Mouse (Mus musculus) E14TG2a.4 (cell line): ENCODE measurements at regions not wholly inside any gene's neighbourhood (a gene's known extent, or its start where the extent isn't known, plus 50 kb on each side); places are given as distances from the start of the nearest gene placed in this dataset.

Experiments
- H3K27me3 ChIP-seq: 2 replicates; pipeline ENCODE4 v1.6.1; 2014; ENCODE audit warnings: low read length, control low read depth; ENCODE audit not compliant: insufficient read depth
- H3K36me3 ChIP-seq: 2 replicates; pipeline ENCODE4 v1.6.1; 2014; ENCODE audit warnings: low read length, control low read depth; ENCODE audit not compliant: insufficient read depth
- H3K4me1 ChIP-seq: replicated peaks from 2 replicates; pipeline ENCODE4 v1.6.1; 2014; ENCODE audit warnings: low read depth, low read length, control low read depth
- H3K4me3 ChIP-seq: replicated peaks from 2 replicates; pipeline ENCODE4 v1.5.1; 2014; ENCODE audit warnings: mild to moderate bottlenecking, low read length
- H3K9me3 ChIP-seq: 2 replicates; pipeline ENCODE4 v1.6.1; 2014; ENCODE audit warnings: low read length, control low read depth
- CTCF ChIP-seq: conservative IDR thresholded peaks from 2 replicates; pipeline ENCODE4 v1.5.1; 2014; ENCODE audit warnings: low read length
- NANOG ChIP-seq: IDR thresholded peaks from 2 replicates; pipeline ENCODE4 v1.6.1; 2014; ENCODE audit warnings: borderline replicate concordance, low read length, mixed read lengths
- POU5F1 ChIP-seq: IDR thresholded peaks from 2 replicates; pipeline ENCODE4 v1.6.1; 2014; ENCODE audit warnings: low read length, borderline replicate concordance

DNA sequence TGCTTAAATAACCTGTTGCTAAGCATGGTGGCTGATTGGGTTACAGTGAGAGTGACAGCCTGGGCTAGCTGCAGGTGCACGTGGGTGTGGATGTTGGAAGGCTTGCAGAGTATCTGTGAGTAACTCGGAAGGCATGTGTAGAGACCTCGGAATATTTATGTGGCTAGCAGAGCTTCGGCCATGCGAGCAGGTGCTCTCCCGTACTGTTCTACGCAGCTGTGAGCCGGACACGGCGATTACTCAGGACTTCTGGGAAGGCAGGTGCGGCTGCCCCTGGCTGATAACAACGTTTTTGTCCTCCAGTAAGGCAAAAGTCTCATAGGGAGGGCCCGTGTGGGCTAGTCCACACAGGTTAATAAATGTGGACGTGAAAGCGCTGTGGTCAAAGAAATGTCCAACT is 119.6 kb downstream of the Fgf9 start:
- Histone ChIP-seq H3K27me3 (peaks cover 3% of the 10 kb centered on the region; the same call in 1 of the 2 replicates), H3K9me3 (no peaks in the 10 kb centered on the region), H3K4me1 (no peaks in the 10 kb centered on the region), H3K36me3 (no peaks in the 10 kb centered on the region), H3K4me3 (no peak overlapping the region)
- TF ChIP-seq POU5F1 (no peak), CTCF (no peak), NANOG (no peak)

DNA sequence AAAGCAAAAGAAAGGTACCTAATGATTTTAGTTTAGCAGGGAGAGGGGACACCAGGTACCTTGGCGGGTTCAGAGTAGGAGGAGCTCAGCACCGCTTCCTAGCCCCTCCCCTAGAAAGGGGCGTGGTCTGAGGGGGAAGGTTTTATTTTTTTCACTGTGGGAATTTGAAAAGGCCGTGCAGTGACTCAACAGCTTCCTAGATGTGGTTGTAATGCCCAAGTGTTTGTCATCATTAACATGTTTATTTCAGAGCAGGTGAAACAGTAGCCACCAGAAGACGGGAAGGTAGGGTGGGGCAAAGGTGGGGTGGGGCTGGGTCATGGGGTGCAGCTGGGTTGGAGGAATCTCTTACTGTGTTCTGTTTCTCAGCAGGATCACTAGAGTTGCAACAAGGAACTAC is 112.5 kb downstream of the Fgf9 start:
- Histone ChIP-seq H3K27me3 (no peaks in the 10 kb centered on the region), H3K4me3 (no peak overlapping the region), H3K9me3 (no peaks in the 10 kb centered on the region; the same call in 1 of the 2 replicates), H3K4me1 (no peaks in the 10 kb centered on the region; the same call in 1 of the 2 replicates), H3K36me3 (no peaks in the 10 kb centered on the region)
- TF ChIP-seq POU5F1, result no peak
- TF ChIP-seq CTCF, result no peak
- no peak for TF ChIP-seq NANOG

DNA sequence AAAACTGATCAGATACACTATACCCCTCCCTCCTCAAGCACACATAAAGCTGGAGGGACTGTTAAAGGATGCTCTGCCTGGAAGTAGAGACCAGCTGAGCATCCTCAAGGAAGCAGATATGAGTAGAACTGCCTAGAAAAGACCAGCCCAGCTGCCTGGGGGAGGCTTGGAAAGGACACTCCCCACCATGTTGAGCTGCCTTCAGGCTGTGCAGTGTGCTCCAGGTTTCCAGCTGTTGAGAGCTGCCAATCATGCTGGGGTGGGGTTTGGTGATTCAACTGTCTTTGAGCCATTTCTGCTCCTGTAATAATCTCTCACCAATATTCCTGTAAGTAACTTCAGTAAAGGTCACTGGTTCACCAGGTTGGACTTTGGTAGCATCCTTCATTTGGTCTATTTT is 110.4 kb downstream of the Fgf9 start:
- no peak for TF ChIP-seq POU5F1
- no peaks in the 10 kb centered on the region for H3K36me3 ChIP-seq
- H3K4me1 ChIP-seq, result no peaks in the 10 kb centered on the region; the same call in 1 of the 2 replicates
- no peak overlapping the region for H3K4me3 ChIP-seq
- peaks cover 18% of the 10 kb centered on the region for H3K9me3 ChIP-seq
- no peaks in the 10 kb centered on the region for H3K27me3 ChIP-seq

DNA sequence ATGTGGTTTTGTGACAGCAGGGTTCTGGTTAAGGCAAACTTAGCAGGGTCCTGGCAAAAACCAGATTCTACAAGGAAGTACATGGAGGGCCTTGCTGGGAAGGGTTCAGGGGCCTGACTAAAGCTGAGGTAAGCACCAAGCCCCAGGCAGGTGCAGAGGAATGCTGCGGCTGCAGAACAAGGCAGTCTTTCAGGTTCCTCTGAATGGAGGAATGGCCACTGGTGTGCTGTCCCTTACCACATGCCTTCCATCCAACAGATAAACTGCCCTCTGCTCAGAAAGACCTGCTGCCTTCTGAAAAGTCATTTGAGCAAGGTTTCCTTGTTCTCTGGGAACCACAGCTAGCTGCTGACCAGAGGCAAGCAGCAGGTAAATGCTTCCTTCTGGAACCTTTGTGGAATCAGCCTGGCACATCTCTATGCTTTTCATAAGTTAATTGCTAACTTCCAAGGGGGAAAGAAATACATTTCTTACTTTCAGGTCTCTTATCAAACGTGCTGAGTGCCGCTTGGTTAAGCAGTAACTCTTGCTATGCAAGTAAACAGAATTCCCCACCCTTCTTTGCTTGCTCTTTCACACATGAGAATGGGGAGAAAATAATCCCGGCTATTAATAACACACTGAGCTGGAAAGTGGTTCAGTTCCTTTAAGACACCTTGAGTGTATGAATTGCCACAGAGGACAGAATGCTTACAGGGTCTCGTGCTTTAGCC is 105.5 kb downstream of the Fgf9 start:
- Histone ChIP-seq H3K36me3 (no peaks in the 10 kb centered on the region), H3K4me3 (no peak overlapping the region), H3K27me3 (peaks cover 7% of the 10 kb centered on the region; the same call in 1 of the 2 replicates), H3K9me3 (peaks cover 18% of the 10 kb centered on the region), H3K4me1 (no peaks in the 10 kb centered on the region)
- TF ChIP-seq CTCF, result no peak
- no peak for TF ChIP-seq NANOG
- no peak for TF ChIP-seq POU5F1

DNA sequence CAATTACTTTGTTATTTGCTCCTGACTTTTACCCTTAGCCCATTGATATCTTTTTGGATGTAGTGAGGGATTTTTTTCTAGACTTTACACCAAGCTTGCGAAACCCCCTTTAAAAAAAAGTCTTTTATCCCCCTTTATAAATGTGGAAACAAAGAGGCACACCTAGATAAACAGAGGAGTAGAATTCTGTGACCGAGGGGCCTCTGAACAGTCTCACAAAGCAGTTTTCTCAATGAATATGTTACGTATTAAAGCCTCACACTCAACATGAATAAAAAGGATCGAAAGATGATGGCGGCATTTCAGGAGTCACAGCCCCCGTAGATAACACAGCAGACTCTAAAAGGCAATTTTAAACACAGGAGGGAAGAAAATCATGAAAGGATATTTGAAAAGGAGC is 104.2 kb downstream of the Fgf9 start:
- TF ChIP-seq POU5F1, result no peak
- TF ChIP-seq NANOG, result no peak
- no peak for TF ChIP-seq CTCF
- no peak overlapping the region for H3K4me3 ChIP-seq
- peaks cover 7% of the 10 kb centered on the region; the same call in 1 of the 2 replicates for H3K27me3 ChIP-seq
- no peaks in the 10 kb centered on the region for H3K4me1 ChIP-seq
- H3K9me3 ChIP-seq, result peaks cover 18% of the 10 kb centered on the region
- no peaks in the 10 kb centered on the region for H3K36me3 ChIP-seq

DNA sequence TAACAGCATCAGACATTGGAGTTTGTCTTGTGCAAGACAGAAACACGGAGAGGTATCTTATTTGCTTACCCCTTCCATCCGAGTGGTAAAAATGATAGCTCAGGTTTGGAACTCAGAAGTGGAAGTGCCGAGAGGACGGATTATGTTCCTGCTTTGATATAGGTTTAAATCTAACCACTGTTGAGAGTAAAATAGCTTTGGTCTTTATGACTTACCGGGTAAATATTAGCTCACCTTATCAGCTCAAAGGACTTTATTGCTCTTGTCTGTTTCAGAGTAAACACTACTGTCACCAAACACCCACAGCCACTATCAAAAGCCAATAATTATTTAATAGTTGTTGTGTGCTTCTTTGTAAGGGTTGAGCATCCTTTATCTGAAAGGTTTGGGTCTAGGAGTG is 98.6 kb downstream of the Fgf9 start:
- Histone ChIP-seq H3K4me1 (no peaks in the 10 kb centered on the region), H3K9me3 (no peaks in the 10 kb centered on the region), H3K27me3 (peaks cover 7% of the 10 kb centered on the region; the same call in 1 of the 2 replicates), H3K4me3 (no peak overlapping the region), H3K36me3 (no peaks in the 10 kb centered on the region)
- TF ChIP-seq POU5F1, result no peak
- no peak for TF ChIP-seq NANOG
- TF ChIP-seq CTCF, result no peak
